Mouse (Mus musculus) cerebellum, adult 9-10 months (tissue): ENCODE data around the gene Fam83b.

ENCODE experiments used
- DNase-seq: peaks from one replicate; pipeline ENCODE4 v3.0.0; 2022

Gene Fam83b

DNA sequence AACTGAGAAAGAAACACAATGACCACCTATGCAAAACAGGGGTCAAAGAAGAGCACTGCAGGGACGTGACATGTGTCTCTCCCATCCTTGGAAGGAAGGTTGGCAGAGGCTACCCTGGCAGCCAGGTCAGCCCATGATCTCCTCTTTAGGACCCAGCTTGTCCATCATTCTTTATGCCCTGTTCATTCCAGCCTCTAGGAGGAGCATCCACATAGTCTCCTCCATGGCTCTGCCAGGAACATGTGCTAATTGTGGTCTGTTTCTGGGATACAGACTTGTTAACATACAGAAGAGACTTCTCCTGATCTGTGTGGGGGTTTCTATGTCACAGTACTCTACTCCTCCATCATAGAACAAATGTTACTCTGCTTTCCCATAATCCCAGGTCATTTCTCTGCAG, 48.3 kb downstream of the Fam83b start:
- no peak for DNase-seq

DNA sequence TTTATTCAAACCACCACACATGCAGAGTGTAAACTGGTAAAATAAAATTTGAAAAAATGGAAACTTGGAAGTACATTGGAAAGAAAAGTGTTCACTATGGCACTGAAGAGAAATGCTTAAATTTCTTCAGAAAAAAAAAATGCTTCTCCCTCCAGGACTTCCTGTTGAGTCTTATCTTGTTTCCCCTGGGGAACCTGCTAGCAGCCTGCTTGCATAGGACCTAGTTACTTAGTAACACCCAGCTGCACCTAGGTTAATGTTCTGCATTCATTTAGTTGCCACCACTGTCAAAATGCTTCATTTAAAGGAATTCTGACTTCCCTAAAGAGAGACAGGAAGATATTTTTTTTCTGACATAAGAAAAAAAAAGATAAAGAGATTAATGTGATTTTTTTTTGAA, 61.3 kb downstream of the Fam83b start:
- no peak for DNase-seq

DNA sequence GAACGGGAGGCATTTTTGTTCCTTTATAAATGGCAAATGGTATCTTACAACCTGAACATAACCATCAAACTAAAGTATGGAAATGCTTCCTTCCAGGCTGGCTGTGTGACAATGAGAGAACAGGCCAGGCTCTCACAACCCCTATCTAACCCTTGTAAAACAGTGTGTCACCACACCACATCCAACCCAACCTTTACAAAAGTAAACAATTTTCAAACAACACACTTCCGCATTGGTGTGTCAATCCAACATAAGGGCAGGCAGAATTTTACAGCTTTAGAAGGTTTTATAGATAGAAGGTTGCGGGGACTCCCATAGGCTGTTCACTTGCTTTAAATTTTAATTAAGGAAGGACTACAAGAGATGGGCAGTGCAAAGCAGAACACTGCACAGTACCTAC, 77.2 kb downstream of the Fam83b start:
- no peak for DNase-seq

DNA sequence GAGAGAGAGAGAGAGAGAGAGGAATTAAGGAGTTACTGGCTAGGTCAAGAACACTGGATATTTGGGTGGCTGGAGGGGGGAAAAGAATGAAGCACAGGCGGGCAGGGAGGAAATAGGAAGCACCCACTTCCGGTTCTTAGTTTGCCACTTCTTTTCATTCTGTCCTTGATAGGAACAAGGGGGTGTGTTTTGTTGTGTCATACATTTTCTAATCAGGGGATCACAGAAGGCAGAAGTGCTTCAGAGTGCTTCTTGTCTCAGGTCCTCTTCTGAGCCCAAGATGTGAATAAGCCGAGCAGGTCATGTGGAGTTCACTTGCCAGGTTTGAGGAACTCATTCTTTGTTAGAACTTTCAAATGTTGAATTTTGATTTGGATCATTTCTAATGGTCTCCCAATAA, 86.8 kb downstream of the Fam83b start:
- no peak for DNase-seq

DNA sequence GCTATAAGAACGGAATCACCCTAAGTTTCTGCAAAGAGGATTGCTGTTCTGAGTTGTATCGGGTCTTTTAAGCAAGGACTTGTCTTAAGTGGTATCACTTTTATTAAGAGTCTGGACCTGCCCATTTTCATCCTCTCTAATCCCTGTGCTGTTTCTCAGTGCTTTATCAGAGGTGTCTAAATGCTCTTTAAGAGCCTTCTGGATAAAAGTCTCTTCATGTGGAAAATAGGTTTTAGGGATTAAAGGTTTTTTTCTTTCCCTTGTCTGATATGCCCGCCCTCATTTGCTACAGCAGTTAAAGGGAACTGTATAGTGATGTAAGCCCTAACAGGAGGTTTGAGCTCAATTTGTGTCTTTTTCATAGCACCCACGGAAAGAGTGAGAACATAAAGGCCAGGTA, 97.4 kb downstream of the Fam83b start:
- DNase-seq, result no peak

DNA sequence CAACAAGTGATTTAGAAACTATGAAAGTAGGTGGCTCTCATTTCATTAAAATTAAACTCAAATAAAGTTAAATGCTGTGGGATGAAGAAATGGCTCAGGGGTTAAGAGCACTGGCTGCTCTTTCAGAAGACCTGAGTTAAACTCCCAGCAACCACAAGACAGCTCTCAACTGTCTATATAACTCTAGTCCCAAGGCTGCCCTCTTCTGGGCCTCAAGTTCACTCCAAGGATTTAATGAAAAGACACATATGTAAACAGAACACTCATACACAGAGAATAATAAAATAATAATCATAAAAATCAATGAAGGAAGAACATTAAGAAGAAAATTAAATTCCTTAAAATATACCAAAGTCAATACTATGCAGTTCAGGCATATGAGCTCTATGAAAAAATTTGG, 105.4 kb downstream of the Fam83b start:
- no peak for DNase-seq

DNA sequence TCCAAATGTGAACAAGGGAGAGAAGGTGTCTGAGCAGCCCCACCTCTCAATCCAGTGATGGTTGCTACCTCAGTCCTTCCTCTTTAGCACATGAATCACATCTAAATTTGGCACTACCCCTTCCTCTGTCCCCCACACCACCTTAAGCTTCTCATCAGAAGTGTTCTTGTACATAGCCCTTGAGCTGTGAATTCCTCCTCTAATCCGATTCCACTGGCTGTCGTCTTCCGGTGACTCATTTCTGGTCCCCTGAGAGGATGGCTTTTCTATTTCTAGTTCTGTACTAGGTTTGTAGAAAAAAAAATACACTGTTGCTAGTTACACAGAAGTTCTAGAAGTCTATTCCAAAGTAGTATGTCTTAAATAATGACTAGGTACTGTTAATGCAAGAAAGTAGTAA, 111.2 kb downstream of the Fam83b start:
- DNase-seq, result no peak
